Mouse (Mus musculus) gonadal fat pad, adult 2 months (tissue): ENCODE results near the gene Tent4a. TPM values are rescaled to one million over a fixed set of nuclear protein-coding genes. Genes with fewer than 3 reads are reported as not detected.

Experiments used
- DNase-seq: peaks from one replicate; pipeline ENCODE4 v3.0.0-alpha.2; 2012; ENCODE audit warnings: low read depth
- polyA plus RNA-seq: library from polyadenylated mRNA; depleted of rRNA; stranded (reverse); fragments of >200 nt; gene quantifications from 2 replicates; pipeline ENCODE4 v1.2.3, GENCODE M21; 2012

The Tent4a gene
- polyA plus RNA-seq, 1 experiment: 11.9 TPM

GRCm38 (mm10) chr13:69519137-69519536 lies 15.3 kb downstream of the Tent4a start:
- no peak for DNase-seq

- no peak for DNase-seq
Measured at GRCm38 (mm10) chr13:69517445-69517844, 17.0 kb downstream of the Tent4a start.

GRCm38 (mm10) chr13:69515091-69515490 lies 19.3 kb downstream of the Tent4a start:
- no peak for DNase-seq

GRCm38 (mm10) chr13:69509391-69510244 lies 24.8 kb downstream of the Tent4a start:
- no peak for DNase-seq

GRCm38 (mm10) chr13:69507666-69508065 lies 26.8 kb downstream of the Tent4a start:
- no peak for DNase-seq

GRCm38 (mm10) chr13:69506341-69507086 lies 27.9 kb downstream of the Tent4a start:
- DNase-seq: no peak

GRCm38 (mm10) chr13:69502863-69503262 lies 31.6 kb downstream of the Tent4a start:
- DNase-seq: no peak

GRCm38 (mm10) chr13:69502157-69502750 lies 32.2 kb downstream of the Tent4a start:
- DNase-seq: no peak

- no peak for DNase-seq
Measured at GRCm38 (mm10) chr13:69498276-69498675, 36.1 kb downstream of the Tent4a start.

- DNase-seq: no peak
Measured at GRCm38 (mm10) chr13:69492876-69493463, 41.4 kb downstream of the Tent4a start.

- peak; percentile 36 for DNase-seq
Measured at GRCm38 (mm10) chr13:69489777-69490176, 44.6 kb downstream of the Tent4a start.

- no peak for DNase-seq
Measured at GRCm38 (mm10) chr13:69488565-69489255, 45.7 kb downstream of the Tent4a start.

- DNase-seq: no peak
Measured at GRCm38 (mm10) chr13:69487611-69488275, 46.7 kb downstream of the Tent4a start.

GRCm38 (mm10) chr13:69487108-69487507 lies 47.3 kb downstream of the Tent4a start:
- no peak for DNase-seq

- no peak for DNase-seq
Measured at GRCm38 (mm10) chr13:69485833-69486232, 48.6 kb downstream of the Tent4a start.

- DNase-seq: no peak
Measured at GRCm38 (mm10) chr13:69485326-69485725, 49.1 kb downstream of the Tent4a start.

GRCm38 (mm10) chr13:69482751-69483150 lies 51.7 kb downstream of the Tent4a start:
- no peak for DNase-seq

- no peak for DNase-seq
Measured at GRCm38 (mm10) chr13:69481634-69482505, 52.5 kb downstream of the Tent4a start.

- no peak for DNase-seq
Measured at GRCm38 (mm10) chr13:69481026-69481425, 53.4 kb downstream of the Tent4a start.

GRCm38 (mm10) chr13:69479906-69480305 lies 54.5 kb downstream of the Tent4a start:
- DNase-seq: no peak
